Comparison of ENCODE assay signal across 10 mouse cellular contexts in the genomic region with DNA sequence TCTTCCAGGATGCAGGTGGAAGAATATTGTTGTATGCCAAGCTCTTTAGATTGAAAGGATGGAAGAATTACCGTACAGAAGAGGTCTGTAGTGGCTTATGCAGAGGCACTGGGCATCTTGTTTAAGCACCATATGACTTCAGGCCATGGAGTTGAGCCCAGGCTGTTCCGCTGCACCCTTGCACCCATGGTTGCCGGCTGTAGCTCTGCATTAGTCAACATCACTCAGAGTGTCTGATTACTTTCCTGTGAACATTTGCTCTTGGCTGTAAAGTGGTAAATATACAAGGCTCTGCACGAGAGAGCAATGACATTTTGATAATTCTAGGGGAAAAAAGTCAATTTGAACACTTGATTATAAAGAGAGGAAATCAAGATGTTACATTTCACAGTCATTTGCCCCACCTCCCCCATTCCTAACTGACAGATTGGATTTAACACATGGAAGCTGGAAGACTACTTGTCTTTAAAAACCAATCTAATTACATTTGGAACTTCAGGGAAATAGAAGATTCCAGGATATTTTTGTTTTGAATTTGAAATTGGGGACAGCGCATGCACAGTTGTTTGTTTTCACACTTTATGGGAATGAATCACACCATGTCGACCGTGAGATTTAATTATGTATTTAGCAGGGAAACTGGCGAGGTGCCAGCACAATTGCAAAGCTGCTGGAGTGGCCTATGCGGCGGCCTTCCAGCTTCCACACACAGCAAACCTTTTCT.
DNase-seq lines count a peak whose midpoint lies in the region; ATAC-seq lines count a peak whose summit lies in the region.
"Had no signal": no experiment of that assay in that cellular context is flagged by ENCODE, and none has a peak within 500 bp of the region (broad histone marks: within the 10 kb centered on the region; RNA-seq: fewer than 3 reads in every experiment).

No protein-coding gene starts in this region.

- H3K36me3 ChIP-seq in kidney, embryonic 14.5 days (ENCODE audit: control insufficient read depth, insufficient read depth, low read length), result no peaks in the 10 kb centered on the region
- no peaks in the 10 kb centered on the region for H3K36me3 ChIP-seq in kidney, embryonic 16.5 days (ENCODE audit: insufficient read depth, low read length)
- H3K36me3 ChIP-seq in forebrain, embryonic 14.5 days (ENCODE audit: control insufficient read depth, insufficient read depth, low read length), result no peaks in the 10 kb centered on the region
- no peaks in the 10 kb centered on the region for H3K36me3 ChIP-seq in neural tube, embryonic 15.5 days
- no peaks in the 10 kb centered on the region for H3K36me3 ChIP-seq in kidney, embryonic 15.5 days

- WGBS in kidney, embryonic 14.5 days, result 56% methylated on average over 10 of the region's 10 CpGs
- WGBS in kidney, embryonic 16.5 days, result 52% methylated on average over 10 of the region's 10 CpGs
- WGBS in forebrain, embryonic 14.5 days, result 36% methylated on average over 10 of the region's 10 CpGs
- 46% methylated on average over 10 of the region's 10 CpGs for WGBS in neural tube, embryonic 15.5 days
- WGBS in kidney, embryonic 15.5 days, result 55% methylated on average over 10 of the region's 10 CpGs

- no peak overlapping the region for H3K27ac ChIP-seq in kidney, embryonic 14.5 days (ENCODE audit: low read depth, low read length)
- no peak overlapping the region for H3K27ac ChIP-seq in kidney, embryonic 16.5 days (ENCODE audit: low read length)
- no peak overlapping the region for H3K27ac ChIP-seq in forebrain, embryonic 14.5 days (ENCODE audit: low read depth, low read length)
- H3K27ac ChIP-seq in neural tube, embryonic 15.5 days (replicated peaks), result no peak overlapping the region
- no peak overlapping the region for H3K27ac ChIP-seq in kidney, embryonic 15.5 days

- H3K27me3 ChIP-seq in kidney, embryonic 14.5 days (ENCODE audit: control insufficient read depth, insufficient read depth, low read length), result no peaks in the 10 kb centered on the region
- no peaks in the 10 kb centered on the region for H3K27me3 ChIP-seq in kidney, embryonic 16.5 days (ENCODE audit: insufficient read depth, low read length)
- H3K27me3 ChIP-seq in forebrain, embryonic 14.5 days (replicated peaks; ENCODE audit: control insufficient read depth, insufficient read depth, low read length), result no peaks in the 10 kb centered on the region
- no peaks in the 10 kb centered on the region for H3K27me3 ChIP-seq in neural tube, embryonic 15.5 days (replicated peaks)
- H3K27me3 ChIP-seq in kidney, embryonic 15.5 days, result no peaks in the 10 kb centered on the region

- no peaks in the 10 kb centered on the region for H3K4me1 ChIP-seq in kidney, embryonic 14.5 days (ENCODE audit: control insufficient read depth, insufficient read depth, low read length)
- no peaks in the 10 kb centered on the region for H3K4me1 ChIP-seq in kidney, embryonic 16.5 days (ENCODE audit: insufficient read depth, low read length)
- no peaks in the 10 kb centered on the region for H3K4me1 ChIP-seq in forebrain, embryonic 14.5 days (ENCODE audit: control insufficient read depth, insufficient read depth, low read length)
- H3K4me1 ChIP-seq in neural tube, embryonic 15.5 days, result peaks cover 4% of the 10 kb centered on the region; the same call in 1 of the 2 replicates
- no peaks in the 10 kb centered on the region for H3K4me1 ChIP-seq in kidney, embryonic 15.5 days

- H3K4me3 ChIP-seq in kidney, embryonic 14.5 days (ENCODE audit: low read length), result no peak overlapping the region
- H3K4me3 ChIP-seq in kidney, embryonic 16.5 days (ENCODE audit: low read length), result no peak overlapping the region
- no peak overlapping the region for H3K4me3 ChIP-seq in forebrain, embryonic 14.5 days (ENCODE audit: low read depth, low read length)
- H3K4me3 ChIP-seq in neural tube, embryonic 15.5 days (replicated peaks), result no peak overlapping the region
- no peak overlapping the region for H3K4me3 ChIP-seq in kidney, embryonic 15.5 days (replicated peaks)
- H3K4me3 ChIP-seq: erythroblast, embryonic 14.5 days had no signal

- H3K4me2 ChIP-seq in kidney, embryonic 14.5 days (replicated peaks; ENCODE audit: low read depth, low read length), result no peak overlapping the region
- H3K4me2 ChIP-seq in kidney, embryonic 16.5 days (replicated peaks; ENCODE audit: low read depth, low read length), result no peak overlapping the region
- no peak overlapping the region for H3K4me2 ChIP-seq in forebrain, embryonic 14.5 days (ENCODE audit: low read length)
- H3K4me2 ChIP-seq in neural tube, embryonic 15.5 days, result peak overlapping the region; percentile 17
- no peak overlapping the region for H3K4me2 ChIP-seq in kidney, embryonic 15.5 days

- peak; percentile 91 for DNase-seq in forebrain, embryonic 14.5 days (ENCODE audit: low spot score)
- DNase-seq in layer of hippocampus, adult 18-20 months (ENCODE audit: low spot score in 2 of 2), result peak; percentile 41 to 66
- DNase-seq in ovary, postnatal 10 days (ENCODE audit: low spot score), result no peak
- no peak for DNase-seq in heart, adult 9 months (ENCODE audit: low spot score in 2 of 2)

- no peak overlapping the region for H3K9ac ChIP-seq in kidney, embryonic 14.5 days (ENCODE audit: low read depth, low read length)
- no peak overlapping the region for H3K9ac ChIP-seq in kidney, embryonic 16.5 days (replicated peaks; ENCODE audit: low read length)
- H3K9ac ChIP-seq in forebrain, embryonic 14.5 days (ENCODE audit: low read length), result no peak overlapping the region
- no peak overlapping the region for H3K9ac ChIP-seq in neural tube, embryonic 15.5 days (replicated peaks)
- no peak overlapping the region for H3K9ac ChIP-seq in kidney, embryonic 15.5 days

- no peaks in the 10 kb centered on the region for H3K9me3 ChIP-seq in kidney, embryonic 14.5 days (ENCODE audit: control insufficient read depth, low read length)
- H3K9me3 ChIP-seq in kidney, embryonic 16.5 days (ENCODE audit: low read length), result no peaks in the 10 kb centered on the region
- H3K9me3 ChIP-seq in forebrain, embryonic 14.5 days (replicated peaks; ENCODE audit: control insufficient read depth, low read length), result no peaks in the 10 kb centered on the region
- H3K9me3 ChIP-seq in neural tube, embryonic 15.5 days (replicated peaks), result no peaks in the 10 kb centered on the region
- H3K9me3 ChIP-seq in kidney, embryonic 15.5 days (replicated peaks), result no peaks in the 10 kb centered on the region

- ATAC-seq in kidney, embryonic 14.5 days (ENCODE audit: low FRiP score, low TSS enrichment), result peak; percentile 20; the same call in 1 of the 2 replicates
- ATAC-seq in kidney, embryonic 16.5 days (ENCODE audit: low FRiP score, low TSS enrichment), result no peak
- ATAC-seq in forebrain, embryonic 14.5 days, result peak; percentile 96
- ATAC-seq in neural tube, embryonic 15.5 days (ENCODE audit: low FRiP score), result peak; percentile 70
- no peak; the same call in 1 of the 2 replicates for ATAC-seq in kidney, embryonic 15.5 days (replicated peaks; ENCODE audit: low FRiP score)
- ATAC-seq: Patski had no signal

Comparison
In these comparisons a context has a peak if more than half of its experiments do, and no peak if none do; other contexts are left out.
1. ATAC-seq: peak in kidney, embryonic 14.5 days (single experiment), forebrain, embryonic 14.5 days (single experiment) and neural tube, embryonic 15.5 days (single experiment); none in kidney, embryonic 16.5 days (single experiment) and kidney, embryonic 15.5 days (single experiment).
2. DNase-seq: peak in forebrain, embryonic 14.5 days (single experiment) and layer of hippocampus, adult 18-20 months (2 of 2); none in ovary, postnatal 10 days (single experiment) and heart, adult 9 months (0 of 2).